Mouse (Mus musculus) megakaryocyte progenitor cell, adult 5-6 weeks (primary cell): ENCODE data around the gene Nudcd3. TPM values are rescaled to one million over a fixed set of nuclear protein-coding genes. Genes with fewer than 3 reads are reported as not detected.

ENCODE experiments used
- ATAC-seq: replicated peaks from 2 replicates; pipeline ENCODE4 v1.8.0; 2016; ENCODE audit warnings: mild to moderate bottlenecking, moderate TSS enrichment, inconsistent platforms; ENCODE audit not compliant: poor library complexity
- total RNA-seq, 2 experiments: library from RNA; stranded (forward) in 1 of 2; stranded (reverse) in 1 of 2; fragments of 157-497, 149-512 nt in 1 of 2; fragments of 200-1000 nt in 1 of 2; gene quantifications; 2 replicates each; pipeline versions ENCODE4 v1.2.3 to v1.2.4; 2015 to 2017

Gene Nudcd3
- total RNA-seq, 2 experiments from 2014 or later = 22.7 to 33.4 TPM

DNA sequence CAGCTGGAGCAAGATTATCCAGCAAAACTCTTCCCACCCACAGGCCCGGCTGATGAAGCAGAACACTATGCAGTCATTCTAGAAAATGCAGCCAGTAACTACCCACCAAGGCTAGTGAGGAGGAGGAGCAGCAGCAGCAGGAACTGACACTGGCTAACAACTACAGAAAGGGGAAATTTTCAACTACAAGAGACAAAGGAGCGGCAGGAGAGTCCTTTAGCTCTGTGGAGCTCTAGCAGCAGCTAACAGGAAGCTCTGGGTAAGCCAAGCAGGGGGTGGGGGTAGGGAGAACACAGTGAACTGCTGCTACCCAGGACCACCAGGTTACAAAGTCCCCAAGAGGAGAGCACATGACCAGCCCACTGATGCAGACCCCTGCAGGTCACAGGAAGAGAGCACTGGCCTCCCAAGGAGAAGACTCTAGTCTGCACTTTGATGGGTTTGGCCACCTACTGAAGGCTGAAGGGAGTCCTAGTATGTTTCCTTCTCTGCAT lies 21.5 kb downstream of the Nudcd3 start:
- peak; percentile 35 for ATAC-seq

DNA sequence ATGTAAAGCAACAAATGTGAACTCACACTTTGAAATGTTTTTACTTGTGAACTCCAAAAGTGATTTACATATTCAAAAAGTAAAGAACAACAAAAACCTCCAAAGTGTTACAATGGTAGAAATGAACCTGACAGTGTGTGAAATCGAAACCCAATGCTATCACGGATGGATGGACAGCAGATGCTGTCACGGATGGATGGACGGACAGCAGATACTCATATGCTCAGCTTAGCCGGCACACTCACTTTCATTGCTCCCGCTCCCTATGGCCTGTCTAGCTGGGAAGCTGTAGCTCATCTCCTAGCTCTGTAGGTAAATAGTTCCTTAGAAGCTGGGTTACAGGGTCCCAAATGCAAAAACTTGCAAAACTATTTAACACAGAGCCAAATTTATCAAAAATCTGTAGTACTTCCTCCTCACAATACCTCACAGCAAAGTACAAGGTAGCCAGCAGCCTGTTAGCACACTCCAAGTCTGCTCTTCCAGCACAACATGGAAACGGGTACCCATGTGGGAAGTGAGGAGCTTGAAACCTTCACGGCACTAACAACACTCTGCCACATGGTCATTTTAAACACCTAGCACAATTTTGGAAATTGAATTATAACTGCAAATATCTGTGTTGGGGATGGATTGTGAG lies 22.3 kb downstream of the Nudcd3 start:
- no peak for ATAC-seq

DNA sequence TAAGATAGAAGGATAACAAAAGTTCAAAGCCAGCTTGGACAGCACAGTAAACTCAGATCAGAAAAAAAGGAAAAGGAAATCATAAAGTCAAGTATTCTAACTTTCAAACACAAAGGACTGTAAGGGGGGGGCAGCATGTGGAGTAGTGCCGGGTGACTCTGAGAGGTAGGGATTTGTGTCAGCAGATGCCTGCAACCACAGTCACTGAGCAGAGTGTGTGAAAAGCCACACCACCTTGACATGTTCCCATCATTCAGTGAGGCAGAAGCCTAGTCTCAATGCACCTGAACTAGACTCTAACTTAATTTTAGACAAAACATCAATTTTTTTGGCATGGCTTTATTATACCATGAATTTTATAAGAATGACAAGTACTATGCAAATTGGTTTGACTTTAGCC lies 24.7 kb downstream of the Nudcd3 start:
- no peak for ATAC-seq

- peak; percentile 78 for ATAC-seq
These were observed 25.5 kb downstream of the Nudcd3 start for GRCm38 (mm10) chr11:6174719-6175118.

DNA sequence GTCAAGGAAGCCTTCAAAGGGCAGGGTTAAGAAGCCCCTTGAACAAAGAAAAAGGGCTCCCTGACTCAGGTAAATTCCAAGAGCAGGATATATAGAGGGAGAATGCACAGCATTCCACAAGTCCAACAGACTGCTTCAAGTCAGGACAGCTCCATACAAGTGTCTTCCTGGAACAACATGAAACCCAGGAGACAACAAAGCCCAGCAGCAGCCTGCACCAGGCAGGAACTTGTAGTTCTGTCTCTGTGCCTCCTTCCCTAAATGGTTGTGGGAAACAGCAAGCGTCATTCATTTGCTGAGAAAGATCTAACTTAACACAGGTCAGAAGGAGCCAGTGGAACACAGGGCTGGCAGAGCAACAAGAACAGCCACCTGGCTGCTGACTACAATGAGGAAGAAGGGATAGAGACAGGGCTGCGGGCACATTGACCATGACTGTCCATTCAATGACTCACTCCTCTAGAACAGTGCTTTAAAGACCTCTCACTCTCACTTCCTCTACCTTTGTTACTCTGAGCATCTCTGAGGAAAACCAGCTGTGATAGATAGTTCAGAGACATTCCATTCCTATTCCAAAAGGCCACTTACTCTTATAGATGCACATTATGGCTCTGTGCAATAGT lies 31.1 kb downstream of the Nudcd3 start:
- ATAC-seq = peak; percentile 79

DNA sequence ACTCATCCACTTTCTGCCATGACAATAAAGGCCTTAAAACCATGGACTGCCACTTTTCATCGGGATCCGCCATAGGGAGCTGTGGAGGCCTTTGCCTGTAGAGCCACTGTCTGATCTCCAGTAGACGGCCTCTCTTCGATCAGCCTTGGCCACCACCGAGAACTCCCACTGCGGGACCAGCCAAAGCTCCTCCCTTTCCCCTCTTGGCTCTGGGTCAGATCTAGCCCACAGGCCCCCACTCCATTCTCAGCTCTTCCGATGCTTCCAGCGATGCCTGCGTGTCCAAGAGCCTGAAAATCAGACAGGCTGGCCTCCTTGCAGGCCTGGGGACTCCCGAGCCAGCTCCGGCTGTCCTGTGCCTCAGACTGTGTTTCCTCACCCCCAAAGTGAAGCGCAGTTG lies 33.9 kb downstream of the Nudcd3 start:
- ATAC-seq = no peak

DNA sequence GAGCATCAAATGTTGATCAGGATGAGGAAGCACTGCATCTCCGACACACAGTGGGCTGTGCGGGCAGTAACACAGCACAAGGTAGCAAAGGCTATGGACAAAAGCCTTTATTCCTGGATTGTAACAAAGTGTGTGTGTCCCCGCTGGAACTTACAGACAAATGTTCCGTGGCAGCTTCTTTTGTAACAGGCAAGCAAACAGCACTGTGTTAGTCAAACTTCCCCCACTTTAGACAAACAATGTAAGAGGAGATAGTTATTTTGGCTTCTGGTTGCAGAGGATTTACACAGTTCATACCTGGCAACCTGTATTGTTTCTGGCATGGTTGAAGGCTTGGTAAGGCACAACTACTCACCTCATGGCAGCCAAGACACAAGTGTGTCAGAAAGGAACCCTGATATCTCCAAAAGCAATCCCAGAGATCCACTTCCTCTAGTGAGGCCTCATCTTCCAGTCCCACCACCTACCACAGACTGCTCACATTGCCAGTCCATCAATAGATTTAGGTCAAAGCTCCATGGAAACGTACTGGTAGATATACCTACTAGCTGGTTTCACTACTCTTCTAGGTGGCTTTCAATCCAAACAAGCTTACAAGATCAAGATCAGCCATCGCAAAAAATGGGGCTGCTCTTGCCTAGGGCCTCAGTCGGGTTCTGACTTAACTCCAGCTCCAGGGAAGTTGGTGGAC lies 34.7 kb downstream of the Nudcd3 start:
- ATAC-seq = no peak

DNA sequence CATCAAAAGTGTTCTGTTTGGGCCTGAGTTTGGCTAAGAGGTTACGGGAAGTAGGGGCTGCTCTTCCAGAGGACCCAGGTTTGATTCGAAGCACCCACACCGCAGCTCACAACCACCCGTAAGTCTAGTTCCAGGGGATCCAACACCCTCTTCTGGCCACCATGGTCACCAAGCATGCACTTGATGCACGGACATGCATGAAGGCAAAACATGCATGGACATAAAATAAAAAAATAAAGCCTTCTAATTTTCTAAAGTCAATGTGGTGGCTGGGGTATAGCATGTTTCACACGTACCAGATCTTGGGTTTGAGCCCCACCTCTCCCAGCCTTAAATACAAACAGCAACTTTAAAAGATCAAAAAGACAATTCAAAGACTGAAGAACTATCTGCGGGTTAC lies 35.4 kb downstream of the Nudcd3 start:
- no peak for ATAC-seq

GRCm38 (mm10) chr11:6163706-6164105 lies 36.5 kb downstream of the Nudcd3 start:
- no peak for ATAC-seq

- no peak for ATAC-seq
These were observed 37.2 kb downstream of the Nudcd3 start for GRCm38 (mm10) chr11:6163062-6163461.

- no peak for ATAC-seq
These were observed 38.7 kb downstream of the Nudcd3 start for GRCm38 (mm10) chr11:6161549-6161948.

DNA sequence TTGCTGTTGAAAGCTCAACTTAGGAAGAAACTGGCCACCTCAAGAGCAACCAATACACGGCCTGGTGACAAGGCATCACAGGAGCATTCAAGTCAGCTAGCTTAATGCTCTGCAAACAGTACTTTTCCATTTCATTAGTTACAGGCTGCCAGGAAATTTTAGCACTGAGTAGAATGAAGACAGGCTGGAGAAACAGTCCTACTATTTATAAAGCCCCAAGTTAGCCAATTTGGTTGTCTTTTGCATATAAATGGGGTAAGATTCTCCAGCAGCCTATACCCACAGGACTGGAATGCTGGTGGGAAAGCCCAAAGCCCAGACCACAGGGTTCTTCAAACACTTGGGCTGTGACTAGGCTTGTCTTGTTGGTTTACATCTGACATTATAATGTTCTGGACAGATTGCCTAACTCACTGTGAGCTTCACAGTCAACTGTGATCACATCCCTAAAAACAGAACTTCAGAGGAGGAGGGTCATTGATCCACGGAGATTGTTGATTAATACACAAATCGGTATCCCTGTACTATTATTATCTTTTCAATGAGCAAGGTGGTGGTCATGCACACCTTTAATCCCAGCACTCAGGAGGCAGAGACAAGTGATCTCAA lies 39.4 kb downstream of the Nudcd3 start:
- ATAC-seq = no peak

- ATAC-seq = no peak
These were observed 40.4 kb downstream of the Nudcd3 start for GRCm38 (mm10) chr11:6159704-6160275.

DNA sequence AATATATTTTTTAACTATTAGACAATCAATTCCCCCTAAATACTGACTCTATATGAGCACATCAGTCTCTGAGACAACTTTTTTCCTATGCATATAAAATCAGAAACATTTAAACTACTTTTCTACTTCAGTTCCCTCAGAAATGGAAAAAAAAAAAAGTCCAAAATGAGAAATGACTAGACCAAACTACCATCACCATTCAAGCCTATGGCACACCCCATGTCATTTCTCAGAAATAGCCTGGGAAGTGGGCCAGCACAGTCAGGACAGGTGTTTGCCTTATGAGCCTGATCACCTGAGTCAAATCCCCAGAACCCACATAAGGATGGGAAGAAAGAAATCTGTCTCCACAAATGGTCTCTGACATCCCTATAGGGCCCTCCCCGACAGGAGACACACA lies 41.7 kb downstream of the Nudcd3 start:
- ATAC-seq = no peak

GRCm38 (mm10) chr11:6157119-6157518 lies 43.1 kb downstream of the Nudcd3 start:
- ATAC-seq = no peak

GRCm38 (mm10) chr11:6156651-6157050 lies 43.6 kb downstream of the Nudcd3 start:
- ATAC-seq = no peak

GRCm38 (mm10) chr11:6154211-6154701 lies 46.0 kb downstream of the Nudcd3 start:
- ATAC-seq = peak; percentile 29; the same call in 1 of the 2 replicates

GRCm38 (mm10) chr11:6152864-6153263 lies 47.4 kb downstream of the Nudcd3 start:
- ATAC-seq = no peak

GRCm38 (mm10) chr11:6138233-6138950 lies 61.8 kb downstream of the Nudcd3 start:
- ATAC-seq = peak; percentile 37; the same call in 1 of the 2 replicates

DNA sequence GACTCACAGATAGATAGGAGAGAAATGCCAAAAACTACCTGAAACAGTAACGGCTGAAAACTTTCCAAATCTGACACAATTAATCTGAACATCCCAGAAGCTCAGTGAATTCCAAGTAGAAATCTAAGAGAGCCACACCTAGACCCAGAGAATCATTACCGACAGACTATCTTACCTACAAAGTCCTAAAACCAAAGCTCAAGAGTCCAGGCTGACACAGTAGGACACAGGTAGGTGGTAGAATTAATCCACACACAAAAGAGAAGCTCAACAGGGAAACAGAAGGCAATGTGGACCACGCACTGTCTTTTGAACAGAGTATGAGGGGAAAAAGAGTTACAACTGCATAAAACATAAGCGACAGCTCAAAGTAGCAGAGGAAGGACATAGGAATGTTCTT lies 67.3 kb downstream of the Nudcd3 start:
- ATAC-seq = no peak
